In genomic region chr11:69236061-69236925, GRCm38 (mm10) we compare ENCODE assay signal across 9 mouse cellular contexts. TPM values are rescaled to one million over a fixed set of nuclear protein-coding genes. Genes with fewer than 3 reads are reported as not detected.
DNase-seq lines count a peak whose midpoint lies in the region; ATAC-seq lines count a peak whose summit lies in the region.
"Had no signal": no experiment of that assay in that cellular context is flagged by ENCODE, and none has a peak within 500 bp of the region (broad histone marks: within the 10 kb centered on the region; RNA-seq: fewer than 3 reads in every experiment).

No protein-coding gene starts in this region.

- no peak overlapping the region for H3K27ac ChIP-seq in limb, embryonic 11.5 days (replicated peaks; ENCODE audit: low read depth, low read length)

- 2% methylated on average over 51 of the region's 51 CpGs for whole genome bisulfite sequencing in limb, embryonic 11.5 days

- H3K9ac ChIP-seq in limb, embryonic 11.5 days (ENCODE audit: low read length), result peak overlapping the region; percentile 50

- H3K4me1 ChIP-seq in megakaryocyte, embryonic 14.5 days, result peaks cover 17% of the 10 kb centered on the region
- 0 out of 2 replicates have a peak, but pooled peaks cover 8% of the 10 kb centered on the region for H3K4me1 ChIP-seq in limb, embryonic 11.5 days (ENCODE audit: control insufficient read depth, insufficient read depth, low read length)

- peaks cover 79% of the 10 kb centered on the region for H3K27me3 ChIP-seq in megakaryocyte, embryonic 14.5 days (replicated peaks)
- peaks cover 36% of the 10 kb centered on the region for H3K27me3 ChIP-seq in limb, embryonic 11.5 days (ENCODE audit: control insufficient read depth, insufficient read depth, low read length)
- H3K27me3 ChIP-seq in splenic B cell, adult 2 months (ENCODE audit: control insufficient read depth, insufficient read depth, low read length, poor library complexity, severe bottlenecking), result no peaks in the 10 kb centered on the region

- no peak for ATAC-seq in megakaryocyte, adult 5-6 weeks (ENCODE audit: poor library complexity, severe bottlenecking)
- 0 out of 2 replicates have a peak, but pooled peaks have one; percentile 13 for ATAC-seq in limb, embryonic 11.5 days (ENCODE audit: insufficient number of reproducible peaks, low FRiP score, low TSS enrichment, low read depth)
- ATAC-seq in frontal cortex, adult (ENCODE audit: low TSS enrichment), result no peak

- peak overlapping the region; percentile 71 for H3K4me2 ChIP-seq in limb, embryonic 11.5 days (ENCODE audit: low read depth, severe bottlenecking)

- H3K4me3 ChIP-seq in megakaryocyte, embryonic 14.5 days (replicated peaks), result peak overlapping the region; percentile 89
- peak overlapping the region; percentile 36 for H3K4me3 ChIP-seq in limb, embryonic 11.5 days (ENCODE audit: low read depth, low read length)

- H3K9me3 ChIP-seq in megakaryocyte, embryonic 14.5 days, result peaks cover 7% of the 10 kb centered on the region
- no peaks in the 10 kb centered on the region for H3K9me3 ChIP-seq in limb, embryonic 11.5 days (ENCODE audit: control insufficient read depth, low read length)

- H3K36me3 ChIP-seq in megakaryocyte, embryonic 14.5 days (replicated peaks; ENCODE audit: low read length), result no peaks in the 10 kb centered on the region
- H3K36me3 ChIP-seq in limb, embryonic 11.5 days (ENCODE audit: control insufficient read depth, insufficient read depth, low read length), result no peaks in the 10 kb centered on the region
- no peaks in the 10 kb centered on the region for H3K36me3 ChIP-seq in splenic B cell, adult 2 months (ENCODE audit: control insufficient read depth, insufficient read depth, low read length, poor library complexity, severe bottlenecking)

- peak; percentile 37 for DNase-seq in cerebellum, adult 11-12 months
- no peak for DNase-seq in cerebellum, adult 11 months
- DNase-seq in limb, embryonic 11.5 days (ENCODE audit: low spot score), result peak; percentile 46
- peak; percentile 12 for DNase-seq in splenic B cell, adult 2 months (ENCODE audit: low read depth, low spot score)
- DNase-seq in spleen, postnatal 36 days (ENCODE audit: low spot score in 2 of 2), result no peak

RNA-seq across cellular contexts. Expression of gene Gucy2e, which starts 0.5 kb away (rescaled TPM):
- polyA plus RNA-seq in megakaryocyte, embryonic 14.5 days (2012; ENCODE audit: insufficient read depth, low replicate concordance), result 0.07 and 0.38 TPM in 2 replicates
- 0.16 TPM in 1 of 2 replicates, not detected in the other for total RNA-seq in megakaryocyte, adult 5-6 weeks (2015)
- total RNA-seq in megakaryocyte, adult 5-6 weeks (2017), result 0.07 and 0.33 TPM in 2 replicates
- polyA plus RNA-seq in limb, embryonic 11.5 days (2014; fragmentation: Nextera tagmentation; extraction: Ambion mirVana), result not detected in 2 replicates

RNA-seq across cellular contexts. Expression of gene Alox8, which starts 38.6 kb away (rescaled TPM):
- polyA plus RNA-seq in megakaryocyte, embryonic 14.5 days (2012; ENCODE audit: insufficient read depth, low replicate concordance), result not detected in 2 replicates
- 1.3 and 1.5 TPM in 2 replicates for total RNA-seq in megakaryocyte, adult 5-6 weeks (2015)
- 1.8 and 2.0 TPM in 2 replicates for total RNA-seq in megakaryocyte, adult 5-6 weeks (2017)
- 0.07 TPM in 1 of 2 replicates, not detected in the other for polyA plus RNA-seq in limb, embryonic 11.5 days (2014; fragmentation: Nextera tagmentation; extraction: Ambion mirVana)
- total RNA-seq: common myeloid progenitor, adult 5-6 weeks had no signal

Comparison
In these comparisons a context has a peak if more than half of its experiments do, and no peak if none do; other contexts are left out.
1. DNase-seq: peak in cerebellum, adult 11-12 months (single experiment), limb, embryonic 11.5 days (single experiment) and splenic B cell, adult 2 months (single experiment); none in cerebellum, adult 11 months (single experiment) and spleen, postnatal 36 days (0 of 2).